Mouse (Mus musculus): Measurements from ENCODE around the gene Arrdc2. TPM values are rescaled to one million over a fixed set of nuclear protein-coding genes. Genes with fewer than 3 reads are reported as not detected.
A peak's percentile ranks its signal among the peaks of the same experiment; 100 is the strongest.

Gene Arrdc2
- total and polyA plus RNA-seq, 3 experiments: 13.1 to 22.5 TPM; not detected in 1

DNA sequence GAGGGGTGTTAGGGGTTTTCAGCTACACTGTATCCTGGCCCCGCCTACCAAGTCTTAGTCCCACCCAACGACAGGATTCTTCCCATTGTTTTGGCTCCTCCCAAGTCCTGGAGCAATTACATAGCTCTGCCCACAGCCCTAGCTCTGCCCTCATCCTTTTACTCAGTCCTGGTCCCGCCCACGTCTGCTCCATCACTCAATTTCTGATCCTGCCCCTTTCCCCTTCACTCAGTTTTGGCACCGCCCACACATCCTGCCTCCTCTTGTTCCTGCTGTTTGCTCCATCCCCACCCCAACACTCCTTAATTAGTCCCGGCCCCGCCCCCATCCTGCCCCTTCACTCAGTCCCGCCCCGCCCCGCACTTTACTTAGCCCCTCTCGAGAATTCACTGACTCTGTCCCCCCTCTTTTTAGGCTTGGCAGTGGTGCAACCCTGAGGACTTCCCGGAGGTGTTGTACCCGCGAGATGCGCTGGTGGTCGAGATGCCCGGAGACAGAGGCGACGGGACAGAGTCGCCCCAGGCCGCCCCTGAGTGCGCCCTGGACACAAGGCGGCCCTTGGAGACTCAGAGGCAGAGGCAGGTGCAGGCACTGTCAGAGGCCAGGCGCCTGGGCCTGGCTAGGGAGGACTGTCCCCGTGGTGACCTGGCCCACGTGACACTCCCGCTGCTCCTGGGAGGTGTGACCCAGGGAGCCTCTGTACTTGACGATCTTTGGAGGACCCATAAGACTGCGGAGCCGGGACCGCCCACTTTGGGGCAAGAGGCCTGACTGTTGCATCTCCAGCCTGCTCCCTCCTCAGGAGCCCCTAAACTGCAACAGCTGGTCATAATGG, 19.2 kb downstream of the Arrdc2 start:
- peaks cover 3 to 5% of the 10 kb centered on the region in 2 experiments; a peak in 3 of 4 replicates for H3K4me1 ChIP-seq (ENCODE audit: control insufficient read depth in 1 of 2, insufficient read depth in 2 of 2, low read length in 2 of 2)
- no peak overlapping the region for H3K4me3 ChIP-seq (ENCODE audit: control insufficient read depth in 1 of 2, insufficient read depth in 1 of 2, low read depth in 2 of 2, low read length in 2 of 2)
- H3K27me3 ChIP-seq (ENCODE audit: control insufficient read depth in 1 of 2, insufficient read depth in 2 of 2, low read length in 2 of 2): no peaks in the 10 kb centered on the region
- H3K27ac ChIP-seq (ENCODE audit: control insufficient read depth, low read depth, low read length): no peak overlapping the region
- no peak for TF ChIP-seq ZKSCAN1 (IDR thresholded peaks at IDR 0.05; ENCODE audit: low read depth, low read length)
- TF ChIP-seq MEF2A (IDR thresholded peaks at IDR 0.05; ENCODE audit: extremely low read depth, insufficient replicate concordance, low read depth, low read length, poor library complexity, severe bottlenecking): no peak
- no peak for TF ChIP-seq TAL1 (IDR thresholded peaks at IDR 0.05; ENCODE audit: low read length)
- no peak for TF ChIP-seq SIN3A (IDR thresholded peaks at IDR 0.05; ENCODE audit: low read length)
- no peak for TF ChIP-seq GATA1 (IDR thresholded peaks at IDR 0.05; ENCODE audit: low read depth, low read length)
- TF ChIP-seq MAX (IDR thresholded peaks at IDR 0.05; ENCODE audit: low read length): no peak
- no peak for TF ChIP-seq ZMIZ1 (IDR thresholded peaks at IDR 0.05; ENCODE audit: low read depth, low read length)
- TF ChIP-seq CTCF (IDR thresholded peaks at IDR 0.05 in 2 of 3, conservative IDR thresholded peaks at IDR 0.05 in 1 of 3; ENCODE audit: control insufficient read depth in 1 of 3, insufficient read depth in 1 of 3, low read depth in 2 of 3, low read length in 3 of 3, poor library complexity in 1 of 3, severe bottlenecking in 1 of 3): no peak
- TF ChIP-seq ZNF384 (IDR thresholded peaks at IDR 0.05; ENCODE audit: low read depth, low read length): no peak
- TF ChIP-seq MAZ (IDR thresholded peaks at IDR 0.05; ENCODE audit: low read depth, low read length): no peak
- DNase-seq (ENCODE audit: low read depth, low spot score): peak; percentile 32
- H3K9ac ChIP-seq (ENCODE audit: control insufficient read depth, low read depth, low read length, poor library complexity, severe bottlenecking): no peak overlapping the region
- no peaks in the 10 kb centered on the region for H3K36me3 ChIP-seq (ENCODE audit: control insufficient read depth in 1 of 2, insufficient read depth in 2 of 2, low read length in 2 of 2)
- no peaks in the 10 kb centered on the region for H3K9me3 ChIP-seq (replicated peaks; ENCODE audit: insufficient read depth, low read length)
- no peaks in the 10 kb centered on the region for H3K79me2 ChIP-seq (ENCODE audit: control insufficient read depth, insufficient read depth, low read length, poor library complexity)

GRCm38 (mm10) chr8:70816679-70817078, 22.8 kb downstream of the Arrdc2 start:
- H3K9ac ChIP-seq (ENCODE audit: control insufficient read depth, low read depth, low read length, poor library complexity, severe bottlenecking): peak overlapping the region; percentile 65
- no peaks in the 10 kb centered on the region for H3K27me3 ChIP-seq (ENCODE audit: control insufficient read depth in 1 of 2, insufficient read depth in 2 of 2, low read length in 2 of 2)
- TF ChIP-seq E2F4 (IDR thresholded peaks at IDR 0.05; ENCODE audit: borderline replicate concordance, low read depth, low read length) (no peak), TCF12 (IDR thresholded peaks at IDR 0.05; ENCODE audit: low read depth, low read length) (no peak), MAX (IDR thresholded peaks at IDR 0.05; ENCODE audit: low read length) (peak; percentile 72), ELF1 (IDR thresholded peaks at IDR 0.05; ENCODE audit: low read depth, low read length) (no peak), EP300 (IDR thresholded peaks at IDR 0.05; ENCODE audit: low read depth in 1 of 2, low read length in 2 of 2) (no peak), KAT2A (conservative IDR thresholded peaks at IDR 0.05; ENCODE audit: low read depth, low read length) (no peak), MYB (IDR thresholded peaks at IDR 0.05; ENCODE audit: low read depth, low read length) (no peak), HCFC1 (IDR thresholded peaks at IDR 0.05; ENCODE audit: low read depth, low read length) (no peak), UBTF (IDR thresholded peaks at IDR 0.05; ENCODE audit: borderline replicate concordance, insufficient read depth, low read depth, low read length) (no peak), ETS1 (IDR thresholded peaks at IDR 0.05; ENCODE audit: low read depth, low read length) (no peak), ZMIZ1 (IDR thresholded peaks at IDR 0.05; ENCODE audit: low read depth, low read length) (no peak), MXI1 (IDR thresholded peaks at IDR 0.05; ENCODE audit: low read depth, low read length) (peak; percentile 93), SIN3A (IDR thresholded peaks at IDR 0.05; ENCODE audit: low read length) (peak; percentile 66), USF2 (IDR thresholded peaks at IDR 0.05; ENCODE audit: borderline replicate concordance in 1 of 2, insufficient read depth in 1 of 2, low read depth in 1 of 2, low read length in 2 of 2) (no peak), SMC3 (IDR thresholded peaks at IDR 0.05; ENCODE audit: low read depth, low read length) (no peak), CTCF (IDR thresholded peaks at IDR 0.05 in 2 of 3, conservative IDR thresholded peaks at IDR 0.05 in 1 of 3; ENCODE audit: control insufficient read depth in 1 of 3, insufficient read depth in 1 of 3, low read depth in 2 of 3, low read length in 3 of 3, poor library complexity in 1 of 3, severe bottlenecking in 1 of 3) (no peak), TAL1 (IDR thresholded peaks at IDR 0.05; ENCODE audit: low read length) (no peak), GATA1 (IDR thresholded peaks at IDR 0.05; ENCODE audit: low read depth, low read length) (no peak), RCOR1 (IDR thresholded peaks at IDR 0.05; ENCODE audit: low read depth, low read length) (no peak), CHD1 (IDR thresholded peaks at IDR 0.05; ENCODE audit: low read depth, low read length) (no peak), BHLHE40 (IDR thresholded peaks at IDR 0.05; ENCODE audit: borderline replicate concordance, low read depth, low read length) (no peak), TBP (IDR thresholded peaks at IDR 0.05; ENCODE audit: low read depth, low read length) (no peak), MAFK (IDR thresholded peaks at IDR 0.05; ENCODE audit: borderline replicate concordance, low read depth, low read length) (no peak), NELFE (IDR thresholded peaks at IDR 0.05; ENCODE audit: low read depth, low read length) (peak; percentile 33; the same call in 1 of the 2 replicates), POLR2A (IDR thresholded peaks at IDR 0.05; ENCODE audit: control insufficient read depth in 1 of 2, insufficient read depth in 1 of 2, low read depth in 1 of 2, low read length in 2 of 2, poor library complexity in 1 of 2) (peak; percentile 47 to 65; a peak in 2 of 4 replicates)

More at GRCm38 (mm10) chr8:70816679-70817078, 22.8 kb downstream of the Arrdc2 start:
- H3K27ac ChIP-seq (ENCODE audit: control insufficient read depth, low read depth, low read length): no peak overlapping the region
- peak; percentile 82 for DNase-seq (ENCODE audit: low read depth, low spot score)
- no peaks in the 10 kb centered on the region for H3K79me2 ChIP-seq (ENCODE audit: control insufficient read depth, insufficient read depth, low read length, poor library complexity)
- no peaks in the 10 kb centered on the region for H3K9me3 ChIP-seq (replicated peaks; ENCODE audit: insufficient read depth, low read length)
- no peaks in the 10 kb centered on the region for H3K36me3 ChIP-seq (ENCODE audit: control insufficient read depth in 1 of 2, insufficient read depth in 2 of 2, low read length in 2 of 2)
- peaks cover 3 to 5% of the 10 kb centered on the region in 2 experiments; a peak in 3 of 4 replicates for H3K4me1 ChIP-seq (ENCODE audit: control insufficient read depth in 1 of 2, insufficient read depth in 2 of 2, low read length in 2 of 2)
- H3K4me3 ChIP-seq (ENCODE audit: control insufficient read depth in 1 of 2, insufficient read depth in 1 of 2, low read depth in 2 of 2, low read length in 2 of 2): peak overlapping the region; percentile 61 to 69

All from MEL (cell line).